Mouse (Mus musculus) bone marrow, adult 2 months (tissue): ENCODE measurements around the gene Abhd18. TPM values are rescaled to one million over a fixed set of nuclear protein-coding genes. Genes with fewer than 3 reads are reported as not detected.

ENCODE experiments used
- H3K27ac ChIP-seq: fragments of 200-500 bp; 2 replicates; pipeline ENCODE4 v1.5.1; 2012; ENCODE audit warnings: low read depth, mild to moderate bottlenecking, control low read depth, inconsistent platforms, low read length; ENCODE audit not compliant: control insufficient read depth, poor library complexity, insufficient read depth
- H3K4me1 ChIP-seq: fragments of 200-500 bp; 2 replicates; pipeline ENCODE4 v1.6.1; 2011; ENCODE audit warnings: low read length; ENCODE audit not compliant: control insufficient read depth, insufficient read depth
- H3K4me3 ChIP-seq: fragments of 200-500 bp; replicated peaks from 2 replicates; pipeline ENCODE3; 2011; ENCODE audit warnings: mild to moderate bottlenecking, low read depth, low read length, control low read depth; ENCODE audit not compliant: control insufficient read depth
- CTCF ChIP-seq: fragments of 200-500 bp; IDR thresholded peaks from 2 replicates; pipeline ENCODE4 v1.5.1; 2011; ENCODE audit warnings: low read length, control low read depth; ENCODE audit not compliant: control insufficient read depth, insufficient read depth
- POLR2A ChIP-seq: fragments of 200-500 bp; IDR thresholded peaks from 2 replicates; pipeline ENCODE4 v1.6.1; 2011; ENCODE audit warnings: low read depth, mild to moderate bottlenecking, control low read depth, low read length, borderline replicate concordance; ENCODE audit not compliant: control insufficient read depth
- WGBS: fragments of 180-500 bp; shearing (Covaris S2); methylation state at CpG from one replicate; pipeline ENCODE4 v1.1.7; 2018; 5-methylcytosine and 5-hydroxymethylcytosine counted together
- polyA plus RNA-seq: library from polyadenylated mRNA; stranded (reverse); fragments of >200 nt; gene quantifications from 2 replicates; pipeline ENCODE4 v1.2.4, GENCODE M21; 2011; ENCODE audit warnings: low replicate concordance; ENCODE audit not compliant: missing spikeins, insufficient read depth, insufficient read length

Gene Abhd18
- polyA plus RNA-seq, 1 experiment, result 2.9 TPM

- 31% methylated on average over 5 of the region's 5 CpGs for WGBS
- Histone ChIP-seq H3K4me1 (no peaks in the 10 kb centered on the region), H3K27ac (no peak overlapping the region), H3K4me3 (no peak overlapping the region)
- TF ChIP-seq POLR2A (no peak), CTCF (no peak)
Measured at GRCm38 (mm10) chr3:40987539-40987938, 140.8 kb downstream of the Abhd18 start.

Other genes with a start within 250 kb of the Abhd18 start
- gene Slc25a31, start 138.1 kb upstream of the Abhd18 start, polyA plus RNA-seq, result not detected in 2 replicates
- gene Hspa4l, start 102.5 kb upstream of the Abhd18 start, polyA plus RNA-seq, result 9.0 and 12.0 TPM in 2 replicates
- 21.5 and 38.5 TPM in 2 replicates for gene Plk4, start 47.0 kb upstream of the Abhd18 start, polyA plus RNA-seq
- 4.0 and 4.2 TPM in 2 replicates for gene Mfsd8, start 84 bp upstream of the Abhd18 start, polyA plus RNA-seq
- not detected in 2 replicates for gene 1700034I23Rik, start 55.6 kb downstream of the Abhd18 start, polyA plus RNA-seq
- gene Larp1b, start 102.9 kb downstream of the Abhd18 start, polyA plus RNA-seq, result 28.6 and 40.4 TPM in 2 replicates
- gene Pgrmc2, start 236.1 kb downstream of the Abhd18 start, polyA plus RNA-seq, result 22.4 and 28.1 TPM in 2 replicates